Mouse (Mus musculus): ENCODE measurements at regions not wholly inside any gene's neighbourhood (a gene's known extent, or its start where the extent isn't known, plus 50 kb on each side); places are given as distances from the start of the nearest gene placed in this dataset.

DNA sequence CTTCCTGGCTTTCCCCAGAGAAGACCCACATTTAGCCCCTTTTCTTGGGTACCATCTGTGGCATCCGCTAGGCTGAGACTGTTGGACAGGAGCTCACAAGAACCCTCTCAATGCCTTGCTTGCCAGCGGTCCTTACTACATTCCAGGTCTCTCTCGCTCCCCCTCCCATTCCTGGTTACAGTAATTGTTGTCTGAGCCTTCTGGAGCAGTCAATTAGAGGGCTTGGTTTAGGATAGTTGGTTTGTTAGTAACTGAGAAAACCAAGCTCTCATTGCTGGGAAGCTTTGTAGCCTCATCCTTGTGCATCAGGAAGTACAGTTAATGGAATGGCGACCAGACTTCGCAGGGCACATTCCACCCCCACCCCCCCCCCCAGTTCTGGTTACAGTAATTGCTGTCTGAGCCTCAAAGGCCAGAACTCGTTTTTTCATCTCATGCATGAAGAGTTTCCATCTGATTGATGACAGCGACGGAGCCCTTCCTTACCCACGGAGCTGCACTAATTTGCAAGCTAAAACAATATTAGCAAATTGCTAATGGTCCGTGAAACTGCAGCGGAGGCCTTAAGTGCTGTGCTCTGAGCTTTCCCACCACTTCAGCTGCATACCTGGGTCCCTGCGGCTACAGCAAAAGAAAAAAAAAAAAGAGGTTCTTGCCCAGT, 239.6 kb upstream of the Zdhhc25 start:
- TF ChIP-seq CTCF (IDR thresholded peaks at IDR 0.05; ENCODE audit: low read depth, low read length) (no peak), POLR2A (IDR thresholded peaks at IDR 0.05; ENCODE audit: borderline replicate concordance, low read depth, low read length) (no peak)

Measured in bone marrow macrophage, adult 2 months (primary cell).